Mouse (Mus musculus): ENCODE measurements around the gene Rapgef2.

DNA sequence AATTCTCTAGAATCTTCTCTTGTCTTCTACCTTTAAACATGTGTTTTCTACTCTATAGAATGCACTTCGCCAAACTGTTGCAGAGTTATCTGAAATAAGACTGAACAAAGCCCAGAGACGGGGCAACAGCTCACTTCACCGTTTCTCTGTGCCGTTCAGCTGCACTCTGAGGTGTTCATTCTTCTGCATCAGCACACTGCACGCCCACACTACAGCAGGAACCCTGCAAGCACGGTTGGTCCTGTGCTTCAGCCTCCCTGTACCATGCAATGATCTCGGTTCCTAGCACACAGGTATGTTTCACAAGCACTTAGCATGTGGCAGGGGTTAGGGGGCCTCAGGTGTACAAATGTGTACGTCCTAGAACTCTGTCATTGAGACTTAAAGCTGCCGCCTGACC, 32.9 kb downstream of the Rapgef2 start:
- TF ChIP-seq CTCF (conservative IDR thresholded peaks at IDR 0.05; ENCODE audit: low read length), result no peak
- TF ChIP-seq POU5F1 (IDR thresholded peaks at IDR 0.05; ENCODE audit: borderline replicate concordance, low read length), result no peak

Data from E14TG2a.4 (cell line).